Mouse (Mus musculus) ES-Bruce4 (cell line): ENCODE measurements around the gene Gm6096. TPM values are rescaled to one million over a fixed set of nuclear protein-coding genes. Genes with fewer than 3 reads are reported as not detected.
A peak's percentile ranks its signal among the peaks of the same experiment; 100 is the strongest.

Experiments
- H3K27ac ChIP-seq: 2 replicates; pipeline ENCODE4 v1.5.1; 2012; ENCODE audit warnings: low read length, inconsistent platforms; ENCODE audit not compliant: insufficient read depth
- H3K27me3 ChIP-seq: 2 replicates; pipeline ENCODE4 v1.6.1; 2012; ENCODE audit warnings: mild to moderate bottlenecking, low read length, inconsistent platforms; ENCODE audit not compliant: control insufficient read depth, poor library complexity, insufficient read depth, severe bottlenecking
- H3K36me3 ChIP-seq: 2 replicates; pipeline ENCODE4 v1.6.1; 2012; ENCODE audit warnings: inconsistent platforms, mild to moderate bottlenecking, low read length, moderate library complexity; ENCODE audit not compliant: control insufficient read depth, poor library complexity, insufficient read depth, severe bottlenecking
- H3K4me1 ChIP-seq: one replicate; pipeline ENCODE4 v1.8.1; 2011; ENCODE audit warnings: low read length; ENCODE audit not compliant: control insufficient read depth, insufficient read depth
- H3K4me3 ChIP-seq: 2 replicates; pipeline ENCODE4 v1.5.1; 2011; ENCODE audit warnings: low read depth, mild to moderate bottlenecking, low read length
- H3K9ac ChIP-seq: 2 replicates; pipeline ENCODE4 v1.6.1; 2012; ENCODE audit warnings: low read depth, mild to moderate bottlenecking, inconsistent platforms; ENCODE audit not compliant: poor library complexity, severe bottlenecking
- H3K9me3 ChIP-seq: replicated peaks from 2 replicates; pipeline ENCODE4 v1.6.1; 2012; ENCODE audit warnings: mild to moderate bottlenecking, low read length, inconsistent platforms; ENCODE audit not compliant: control insufficient read depth, poor library complexity, insufficient read depth, severe bottlenecking
- CTCF ChIP-seq: IDR thresholded peaks from one replicate; pipeline ENCODE4 v1.8.1; 2011; ENCODE audit warnings: low read depth, low read length
- EP300 ChIP-seq: IDR thresholded peaks from 2 replicates; pipeline ENCODE4 v1.6.1; 2011; ENCODE audit warnings: low read depth, low read length; ENCODE audit not compliant: insufficient read depth
- POLR2A ChIP-seq: IDR thresholded peaks from one replicate; pipeline ENCODE4 v1.8.1; 2011; ENCODE audit warnings: low read length; ENCODE audit not compliant: insufficient read depth
- polyA plus RNA-seq: library from polyadenylated mRNA; stranded (reverse); fragments of >200 nt; gene quantifications from 2 replicates; pipeline ENCODE4 v1.2.4, GENCODE M21; 2011; ENCODE audit warnings: low read depth; ENCODE audit not compliant: missing spikeins, insufficient read depth, insufficient read length

Gene Gm6096
- polyA plus RNA-seq, 1 experiment = not detected

DNA sequence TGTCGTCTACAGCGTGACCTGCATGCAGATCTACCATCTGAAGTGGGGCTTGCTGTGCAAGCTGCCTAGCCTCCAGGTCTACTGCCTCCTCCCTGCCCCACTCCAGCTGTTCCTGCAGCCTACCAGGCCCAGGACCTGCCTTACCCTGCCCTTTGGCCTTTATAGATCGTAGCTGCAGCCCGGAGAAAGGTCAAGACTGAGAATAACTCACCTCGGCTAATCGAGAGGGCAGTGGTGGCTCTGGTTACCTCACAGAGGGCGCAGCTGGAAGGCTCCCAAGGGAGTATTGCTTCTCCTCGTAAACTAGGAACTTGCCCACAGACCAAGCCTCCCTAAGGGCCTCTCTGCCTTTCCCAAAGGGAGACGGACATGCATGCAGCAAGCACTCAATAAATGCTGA, 35.4 kb upstream of the Gm6096 start:
- peaks cover 69% of the 10 kb centered on the region for H3K36me3 ChIP-seq
- no peak overlapping the region for H3K27ac ChIP-seq
- no peak for TF ChIP-seq CTCF
- no peak for TF ChIP-seq POLR2A
- no peak for TF ChIP-seq EP300

DNA sequence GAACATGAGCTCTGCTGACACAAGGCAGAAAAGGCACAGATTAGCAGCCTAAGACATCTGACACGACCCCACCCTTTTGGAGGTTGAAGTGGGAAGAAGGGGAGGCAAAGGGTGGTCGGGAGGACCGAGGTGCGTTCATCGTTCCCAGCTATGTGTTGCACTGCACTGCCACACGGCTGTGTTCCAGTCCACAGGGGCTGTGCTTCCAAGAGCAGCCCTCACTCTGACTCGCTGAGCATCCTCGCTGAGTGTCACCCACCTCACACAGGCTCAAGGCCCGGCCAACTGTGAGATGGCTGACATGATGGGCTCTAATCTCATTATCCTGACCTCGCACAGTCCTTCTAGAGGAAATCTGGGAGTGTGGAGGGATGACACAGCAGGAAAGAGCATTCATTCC, 34.4 kb upstream of the Gm6096 start:
- peaks cover 70% of the 10 kb centered on the region for H3K36me3 ChIP-seq
- no peaks in the 10 kb centered on the region for H3K27me3 ChIP-seq
- no peak overlapping the region for H3K27ac ChIP-seq
- no peak overlapping the region for H3K9ac ChIP-seq
- H3K4me3 ChIP-seq = no peak overlapping the region
- no peaks in the 10 kb centered on the region for H3K9me3 ChIP-seq
- H3K4me1 ChIP-seq = no peaks in the 10 kb centered on the region
- no peak for TF ChIP-seq EP300
- no peak for TF ChIP-seq CTCF

More for the DNA sequence above, 35.4 kb upstream of the Gm6096 start:
- H3K27me3 ChIP-seq = no peaks in the 10 kb centered on the region
- H3K4me3 ChIP-seq = no peak overlapping the region
- H3K9ac ChIP-seq = no peak overlapping the region
- H3K4me1 ChIP-seq = no peaks in the 10 kb centered on the region
- H3K9me3 ChIP-seq = no peaks in the 10 kb centered on the region

GRCm38 (mm10) chr7:34218496-34218895, 32.3 kb upstream of the Gm6096 start:
- Histone ChIP-seq H3K27me3 (no peaks in the 10 kb centered on the region), H3K9ac (no peak overlapping the region), H3K27ac (no peak overlapping the region), H3K36me3 (peaks cover 66% of the 10 kb centered on the region), H3K9me3 (no peaks in the 10 kb centered on the region), H3K4me3 (no peak overlapping the region), H3K4me1 (no peaks in the 10 kb centered on the region)
- TF ChIP-seq POLR2A (no peak), CTCF (no peak), EP300 (no peak)

DNA sequence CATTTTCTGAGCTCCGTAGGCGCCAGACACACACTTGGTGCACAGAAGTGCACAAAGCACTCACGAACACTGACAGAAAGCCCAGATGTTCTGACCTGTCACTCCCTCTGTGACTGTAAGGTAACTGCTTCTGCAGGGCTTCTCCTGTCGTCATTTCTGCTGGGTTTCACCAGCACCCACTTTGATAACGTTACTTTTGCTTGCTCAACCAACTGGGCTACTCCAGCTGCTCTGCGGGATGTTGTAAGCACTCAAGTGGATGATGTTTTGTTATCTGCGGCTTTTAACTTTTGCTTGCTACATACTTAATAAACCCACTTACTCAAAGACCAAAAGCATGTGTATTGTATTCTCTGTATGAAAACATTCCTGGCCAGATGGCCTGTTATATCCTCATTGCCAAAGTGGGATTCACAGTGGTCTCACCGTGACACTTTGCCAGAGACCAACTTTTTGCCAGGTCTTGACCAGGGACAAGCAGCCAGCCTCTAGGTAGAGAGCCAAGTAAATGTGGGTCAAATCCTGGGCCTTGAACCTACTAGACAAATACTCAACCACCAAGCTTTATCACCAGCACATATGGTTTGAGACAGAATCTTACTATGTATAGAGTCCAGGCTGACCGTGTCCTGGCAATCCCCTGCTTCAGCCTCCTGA, 29.1 kb upstream of the Gm6096 start:
- no peaks in the 10 kb centered on the region for H3K4me1 ChIP-seq
- H3K9ac ChIP-seq = no peak overlapping the region
- H3K9me3 ChIP-seq = no peaks in the 10 kb centered on the region
- no peak for TF ChIP-seq POLR2A
- no peak for TF ChIP-seq EP300
- no peak for TF ChIP-seq CTCF
- H3K4me3 ChIP-seq = no peak overlapping the region
- peaks cover 58% of the 10 kb centered on the region for H3K36me3 ChIP-seq
- no peaks in the 10 kb centered on the region for H3K27me3 ChIP-seq
- no peak overlapping the region for H3K27ac ChIP-seq

- Histone ChIP-seq H3K27ac (no peak overlapping the region), H3K4me1 (no peaks in the 10 kb centered on the region), H3K27me3 (no peaks in the 10 kb centered on the region), H3K36me3 (peaks cover 62% of the 10 kb centered on the region), H3K9me3 (no peaks in the 10 kb centered on the region), H3K9ac (no peak overlapping the region), H3K4me3 (no peak overlapping the region)
- TF ChIP-seq CTCF = peak; percentile 38
- TF ChIP-seq EP300 = no peak
Measured at GRCm38 (mm10) chr7:34222340-34222739, 28.5 kb upstream of the Gm6096 start.

DNA sequence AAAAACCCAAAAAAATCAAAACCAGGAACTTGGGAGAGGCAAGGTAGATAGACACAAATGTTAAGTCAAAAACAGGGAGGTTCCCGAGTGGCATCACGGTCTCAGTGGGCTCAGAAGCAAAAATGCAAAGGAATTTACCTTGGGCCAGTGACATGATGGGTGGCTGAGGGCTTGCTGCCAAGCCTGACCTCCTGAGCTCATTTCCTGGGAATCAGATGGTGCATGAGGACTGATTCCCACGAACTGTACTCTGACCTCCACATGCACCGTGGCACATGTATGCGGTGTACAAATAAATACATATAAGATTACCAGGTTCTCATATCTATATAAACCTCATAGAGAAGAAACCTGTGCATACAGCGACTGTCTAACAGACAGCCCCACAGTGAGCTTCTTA, 26.5 kb upstream of the Gm6096 start:
- Histone ChIP-seq H3K9ac (no peak overlapping the region), H3K27ac (no peak overlapping the region)
- TF ChIP-seq EP300 = no peak
- TF ChIP-seq CTCF = no peak
- TF ChIP-seq POLR2A = no peak

More for the DNA sequence above, 26.5 kb upstream of the Gm6096 start:
- Histone ChIP-seq H3K36me3 (peaks cover 62% of the 10 kb centered on the region), H3K27me3 (no peaks in the 10 kb centered on the region), H3K9me3 (no peaks in the 10 kb centered on the region), H3K4me1 (peaks cover 2% of the 10 kb centered on the region), H3K4me3 (no peak overlapping the region)
